Mouse (Mus musculus) MEL (cell line): ENCODE measurements around the gene Pip4k2b.

Experiments used
- CTCF ChIP-seq, 3 experiments: IDR thresholded peaks in 2 of 3; conservative IDR thresholded peaks in 1 of 3; 2 replicates each; pipeline ENCODE4 v1.5.1; 2011 to 2012; ENCODE audit warnings: low read length in 3 of 3, low read depth in 2 of 3, mild to moderate bottlenecking in 2 of 3, improper control_type of control experiment in 1 of 3, inconsistent platforms in 1 of 3, mixed read lengths in 1 of 3, moderate library complexity in 1 of 3; ENCODE audit not compliant: control insufficient read depth in 1 of 3, insufficient read depth in 1 of 3, poor library complexity in 1 of 3, severe bottlenecking in 1 of 3
- HCFC1 ChIP-seq: IDR thresholded peaks from 2 replicates; pipeline ENCODE4 v1.6.1; 2012; ENCODE audit warnings: low read depth, mild to moderate bottlenecking, inconsistent platforms, low read length, improper control_type of control experiment, moderate library complexity
- KAT2A ChIP-seq: conservative IDR thresholded peaks from 2 replicates; pipeline ENCODE4 v1.6.1; 2012; ENCODE audit warnings: low read depth, low read length, improper control_type of control experiment, inconsistent platforms
- MAX ChIP-seq: IDR thresholded peaks from 2 replicates; pipeline ENCODE4 v1.6.1; 2011; ENCODE audit warnings: low read length, improper control_type of control experiment
- MAZ ChIP-seq: IDR thresholded peaks from 2 replicates; pipeline ENCODE4 v1.6.1; 2012; ENCODE audit warnings: low read depth, mild to moderate bottlenecking, inconsistent platforms, low read length, improper control_type of control experiment
- POLR2A ChIP-seq, 2 experiments: IDR thresholded peaks; 2 replicates each; pipeline ENCODE4 v1.6.1; 2011 to 2012; ENCODE audit warnings: low read length in 2 of 2, mild to moderate bottlenecking in 2 of 2, control low read depth in 1 of 2, improper control_type of control experiment in 1 of 2, low read depth in 1 of 2, moderate library complexity in 1 of 2; ENCODE audit not compliant: control insufficient read depth in 1 of 2, insufficient read depth in 1 of 2, poor library complexity in 1 of 2
- TBP ChIP-seq: IDR thresholded peaks from 2 replicates; pipeline ENCODE4 v1.8.0; 2011; ENCODE audit warnings: low read depth, low read length, improper control_type of control experiment

DNA sequence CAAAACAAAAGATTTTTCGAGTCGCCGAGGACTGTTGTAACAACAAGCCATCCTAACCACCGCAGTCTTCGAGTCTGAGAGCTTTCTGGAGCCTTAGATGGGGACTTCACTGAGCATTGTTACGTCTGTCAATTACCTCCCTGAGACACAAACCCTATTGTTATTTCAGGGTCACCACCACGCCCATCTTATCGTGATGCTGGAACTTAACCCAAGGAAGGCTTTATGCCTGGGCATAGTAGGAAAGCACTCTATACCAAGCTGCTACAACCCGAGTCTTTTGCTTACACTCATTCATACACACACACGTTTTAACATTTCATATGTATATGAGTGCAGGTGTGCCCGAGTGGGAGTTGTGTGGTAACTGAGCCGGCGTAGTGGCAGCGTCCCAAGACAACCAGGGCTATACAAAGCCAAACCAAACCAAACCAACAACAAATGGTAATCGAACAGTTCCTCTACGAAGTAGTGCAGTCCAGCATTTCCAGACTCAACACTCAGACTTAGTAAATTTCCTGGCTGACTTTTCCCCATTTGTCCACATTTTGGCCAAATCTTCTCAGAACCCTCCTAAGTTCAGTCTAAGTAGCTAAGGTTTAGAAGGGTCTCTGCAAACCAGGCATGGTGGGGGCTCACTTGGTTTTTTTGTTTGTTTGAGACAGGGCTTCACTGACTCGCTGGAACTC lies 31.4 kb upstream of the Pip4k2b start, which contains the start of gene 1700001P01Rik:
- TF ChIP-seq POLR2A (IDR thresholded peaks at IDR 0.05; ENCODE audit: control insufficient read depth in 1 of 2, insufficient read depth in 1 of 2, low read depth in 1 of 2, low read length in 2 of 2, poor library complexity in 1 of 2): peak in 1 of 2 experiments; percentile 27; a peak in 1 of 4 replicates
- no peak for TF ChIP-seq MAX
- no peak; the same call in 1 of the 2 replicates for TF ChIP-seq MAZ
- TF ChIP-seq CTCF (IDR thresholded peaks at IDR 0.05 in 2 of 3, conservative IDR thresholded peaks at IDR 0.05 in 1 of 3; ENCODE audit: control insufficient read depth in 1 of 3, insufficient read depth in 1 of 3, low read depth in 2 of 3, low read length in 3 of 3, poor library complexity in 1 of 3, severe bottlenecking in 1 of 3): no peak
- TF ChIP-seq KAT2A: no peak
- no peak for TF ChIP-seq HCFC1
- TF ChIP-seq TBP: no peak
